Mouse (Mus musculus) limb, embryonic 14.5 days (tissue): ENCODE measurements at regions not wholly inside any gene's neighbourhood (a gene's known extent, or its start where the extent isn't known, plus 50 kb on each side); places are given as distances from the start of the nearest gene placed in this dataset.

Experiments
- ATAC-seq: fragments of 200-750 bp; cut with Nextera tagmentation; 2 replicates; pipeline ENCODE4 v1.8.0; 2017; ENCODE audit warnings: low read depth, moderate number of reproducible peaks, moderate TSS enrichment; ENCODE audit not compliant: low FRiP score
- DNase-seq: peaks from one replicate; pipeline ENCODE4 v3.0.0-alpha.2; 2015; ENCODE audit warnings: low spot score
- H3K27ac ChIP-seq: fragments of 300-500 bp; sonication (generic); replicated peaks from 2 replicates; pipeline ENCODE4 v1.5.1; 2014; ENCODE audit warnings: low read depth, mild to moderate bottlenecking, low read length, moderate library complexity, mixed read lengths
- H3K27me3 ChIP-seq: fragments of 300-500 bp; sonication (generic); 2 replicates; pipeline ENCODE4 v1.6.1; 2014; ENCODE audit warnings: low read length, mixed read lengths; ENCODE audit not compliant: control insufficient read depth, insufficient read depth
- H3K36me3 ChIP-seq: fragments of 300-500 bp; sonication (generic); 2 replicates; pipeline ENCODE4 v1.6.1; 2014; ENCODE audit warnings: mild to moderate bottlenecking, low read length, moderate library complexity, mixed read lengths; ENCODE audit not compliant: control insufficient read depth, insufficient read depth
- H3K4me1 ChIP-seq: fragments of 300-500 bp; sonication (generic); 2 replicates; pipeline ENCODE4 v1.6.1; 2014; ENCODE audit warnings: antibody characterized with exemption, low read length, mixed read lengths; ENCODE audit not compliant: control insufficient read depth, insufficient read depth
- H3K4me2 ChIP-seq: fragments of 300-500 bp; sonication (generic); replicated peaks from 2 replicates; pipeline ENCODE4 v1.6.1; 2014; ENCODE audit warnings: low read depth, mild to moderate bottlenecking, low read length, moderate library complexity; ENCODE audit not compliant: severe bottlenecking
- H3K4me3 ChIP-seq: fragments of 300-500 bp; sonication (generic); replicated peaks from 2 replicates; pipeline ENCODE4 v1.5.1; 2014; ENCODE audit warnings: low read length
- H3K9ac ChIP-seq: fragments of 300-500 bp; sonication (generic); 2 replicates; pipeline ENCODE4 v1.6.1; 2014; ENCODE audit warnings: mild to moderate bottlenecking, low read depth, low read length, moderate library complexity; ENCODE audit not compliant: severe bottlenecking
- H3K9me3 ChIP-seq: fragments of 300-500 bp; sonication (generic); 2 replicates; pipeline ENCODE4 v1.6.1; 2016; ENCODE audit warnings: low read length; ENCODE audit not compliant: control insufficient read depth
- POLR2A ChIP-seq: fragments of 200-500 bp; IDR thresholded peaks from 2 replicates; pipeline ENCODE4 v1.8.0; 2012; ENCODE audit warnings: inconsistent platforms, mild to moderate bottlenecking, moderate library complexity, borderline replicate concordance; ENCODE audit not compliant: insufficient read depth, insufficient read length; ENCODE audit errors: extremely low read depth
- WGBS: fragments of 180-500 bp; shearing (Covaris S2); extraction: QIAGEN DNeasy Blood & Tissue Kit; methylation state at CpG from one replicate; pipeline ENCODE4 v1.1.7; 2014; 5-methylcytosine and 5-hydroxymethylcytosine counted together

- H3K4me3 ChIP-seq, result no peak overlapping the region
- DNase-seq (no peak), ATAC-seq (no peak)
- H3K27me3 ChIP-seq, result no peaks in the 10 kb centered on the region
- H3K4me1 ChIP-seq, result peaks cover 2% of the 10 kb centered on the region; the same call in 1 of the 2 replicates
- no peak for TF ChIP-seq POLR2A
- no peak overlapping the region for H3K9ac ChIP-seq
- 45% methylated on average over 8 of the region's 8 CpGs for WGBS
- H3K27ac ChIP-seq, result no peak overlapping the region
- no peak overlapping the region for H3K4me2 ChIP-seq
- no peaks in the 10 kb centered on the region for H3K36me3 ChIP-seq
- H3K9me3 ChIP-seq, result no peaks in the 10 kb centered on the region
These were observed 291.0 kb downstream of the Irs2 start for GRCm38 (mm10) chr8:10717297-10717696.

- 68% methylated on average over 5 of the region's 5 CpGs for WGBS
- no peaks in the 10 kb centered on the region for H3K36me3 ChIP-seq
- no peak overlapping the region for H3K9ac ChIP-seq
- DNase-seq (no peak), ATAC-seq (no peak)
- H3K4me1 ChIP-seq, result no peaks in the 10 kb centered on the region; the same call in 1 of the 2 replicates
- no peaks in the 10 kb centered on the region for H3K27me3 ChIP-seq
- no peaks in the 10 kb centered on the region for H3K9me3 ChIP-seq
- H3K27ac ChIP-seq, result no peak overlapping the region
- TF ChIP-seq POLR2A, result no peak
- H3K4me2 ChIP-seq, result no peak overlapping the region
- H3K4me3 ChIP-seq, result no peak overlapping the region
These were observed 292.1 kb downstream of the Irs2 start for GRCm38 (mm10) chr8:10716161-10716560.

GRCm38 (mm10) chr8:10713515-10714042, 294.7 kb downstream of the Irs2 start:
- no peaks in the 10 kb centered on the region for H3K27me3 ChIP-seq
- DNase-seq, result no peak
- no peaks in the 10 kb centered on the region for H3K9me3 ChIP-seq
- no peak overlapping the region for H3K4me3 ChIP-seq
- no peak for TF ChIP-seq POLR2A
- H3K4me1 ChIP-seq, result no peaks in the 10 kb centered on the region; the same call in 1 of the 2 replicates
- 71% methylated on average over 13 of the region's 13 CpGs for WGBS
- H3K27ac ChIP-seq, result no peak overlapping the region
- ATAC-seq, result no peak
- no peak overlapping the region for H3K4me2 ChIP-seq
- H3K9ac ChIP-seq, result no peak overlapping the region
- no peaks in the 10 kb centered on the region for H3K36me3 ChIP-seq

GRCm38 (mm10) chr8:10712118-10712689, 296.1 kb downstream of the Irs2 start:
- Histone ChIP-seq H3K27me3 (no peaks in the 10 kb centered on the region), H3K9me3 (no peaks in the 10 kb centered on the region), H3K27ac (no peak overlapping the region), H3K4me3 (no peak overlapping the region), H3K36me3 (no peaks in the 10 kb centered on the region), H3K9ac (no peak overlapping the region), H3K4me1 (no peaks in the 10 kb centered on the region), H3K4me2 (no peak overlapping the region)
- TF ChIP-seq POLR2A, result no peak
- DNase-seq, result no peak
- WGBS, result 78% methylated on average over 7 of the region's 7 CpGs
- ATAC-seq, result no peak

- no peaks in the 10 kb centered on the region for H3K27me3 ChIP-seq
- H3K4me3 ChIP-seq, result no peak overlapping the region
- no peaks in the 10 kb centered on the region for H3K4me1 ChIP-seq
- H3K27ac ChIP-seq, result no peak overlapping the region
- no peak overlapping the region for H3K4me2 ChIP-seq
- H3K9me3 ChIP-seq, result no peaks in the 10 kb centered on the region
- TF ChIP-seq POLR2A, result no peak
- ATAC-seq, result no peak
- no peak for DNase-seq
- no peaks in the 10 kb centered on the region for H3K36me3 ChIP-seq
- no peak overlapping the region for H3K9ac ChIP-seq
- 50% methylated on average over 7 of the region's 7 CpGs for WGBS
These were observed 296.8 kb downstream of the Irs2 start for GRCm38 (mm10) chr8:10711474-10711873.
